Mouse (Mus musculus) yolk sac, embryonic 10.5 days (tissue): ENCODE results near the gene Rasa3.

ENCODE experiments used
- DNase-seq: peaks from one replicate; pipeline ENCODE4 v3.0.0-alpha.2; 2017; ENCODE audit warnings: low spot score

The Rasa3 gene

GRCm38 (mm10) chr8:13616831-13617505, 60.4 kb downstream of the Rasa3 start:
- DNase-seq: no peak

GRCm38 (mm10) chr8:13614924-13615391, 62.4 kb downstream of the Rasa3 start:
- DNase-seq: no peak

GRCm38 (mm10) chr8:13614136-13614535, 63.3 kb downstream of the Rasa3 start:
- no peak for DNase-seq

GRCm38 (mm10) chr8:13611702-13612101, 65.7 kb downstream of the Rasa3 start:
- DNase-seq: no peak

- no peak for DNase-seq
Observed at GRCm38 (mm10) chr8:13609971-13610370, 67.4 kb downstream of the Rasa3 start.

- DNase-seq: no peak
Observed at GRCm38 (mm10) chr8:13608946-13609345, 68.5 kb downstream of the Rasa3 start.

GRCm38 (mm10) chr8:13605920-13606480, 71.4 kb downstream of the Rasa3 start:
- no peak for DNase-seq

DNA sequence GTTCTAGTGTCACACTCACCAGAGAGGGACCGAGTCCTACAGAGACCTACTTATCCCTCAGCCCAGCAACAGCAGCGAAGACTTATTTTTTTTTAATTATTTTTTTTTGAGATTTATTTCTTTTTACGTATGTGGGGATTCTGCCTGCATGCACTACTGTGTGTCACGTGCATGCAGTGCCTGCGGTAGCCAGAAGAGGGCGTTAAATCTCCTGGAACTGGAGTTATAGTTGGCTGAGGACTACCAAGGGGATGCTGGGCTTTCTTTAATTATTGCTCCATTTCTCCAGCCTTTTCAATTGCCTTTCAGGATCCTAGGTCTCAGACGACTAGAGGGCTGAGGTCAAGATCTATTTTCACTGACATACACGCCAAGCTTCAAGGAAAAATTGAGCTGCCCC, 74.8 kb downstream of the Rasa3 start:
- DNase-seq: no peak

GRCm38 (mm10) chr8:13601166-13601565, 76.2 kb downstream of the Rasa3 start:
- DNase-seq: no peak

GRCm38 (mm10) chr8:13600716-13601115, 76.7 kb downstream of the Rasa3 start:
- DNase-seq: no peak

GRCm38 (mm10) chr8:13600204-13600603, 77.2 kb downstream of the Rasa3 start:
- no peak for DNase-seq

- DNase-seq: no peak
Observed at GRCm38 (mm10) chr8:13597777-13598176, 79.6 kb downstream of the Rasa3 start.

- no peak for DNase-seq
Observed at GRCm38 (mm10) chr8:13595861-13596260, 81.5 kb downstream of the Rasa3 start.

GRCm38 (mm10) chr8:13594884-13595323, 82.5 kb downstream of the Rasa3 start:
- DNase-seq: no peak

DNA sequence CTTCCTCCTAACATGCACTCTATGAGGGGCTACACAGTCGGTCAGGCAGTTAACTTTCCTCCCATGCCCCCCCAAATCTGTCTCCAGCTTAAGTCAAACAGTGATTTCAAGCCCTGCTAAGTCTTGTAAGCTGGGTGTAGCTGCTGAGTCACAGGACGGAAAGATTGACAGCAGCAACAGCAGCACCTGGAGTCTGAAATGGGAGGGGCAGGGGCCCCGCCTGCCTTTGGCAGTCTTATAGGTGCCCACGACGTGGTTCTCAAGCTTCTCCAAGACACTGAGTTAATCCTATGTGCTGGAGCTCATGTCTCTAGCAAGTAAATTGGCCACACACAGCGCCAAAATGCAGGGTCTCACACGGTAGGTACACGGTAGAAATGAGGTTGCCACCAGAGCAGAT, 84.1 kb downstream of the Rasa3 start:
- no peak for DNase-seq

GRCm38 (mm10) chr8:13591246-13591645, 86.2 kb downstream of the Rasa3 start:
- DNase-seq: no peak

DNA sequence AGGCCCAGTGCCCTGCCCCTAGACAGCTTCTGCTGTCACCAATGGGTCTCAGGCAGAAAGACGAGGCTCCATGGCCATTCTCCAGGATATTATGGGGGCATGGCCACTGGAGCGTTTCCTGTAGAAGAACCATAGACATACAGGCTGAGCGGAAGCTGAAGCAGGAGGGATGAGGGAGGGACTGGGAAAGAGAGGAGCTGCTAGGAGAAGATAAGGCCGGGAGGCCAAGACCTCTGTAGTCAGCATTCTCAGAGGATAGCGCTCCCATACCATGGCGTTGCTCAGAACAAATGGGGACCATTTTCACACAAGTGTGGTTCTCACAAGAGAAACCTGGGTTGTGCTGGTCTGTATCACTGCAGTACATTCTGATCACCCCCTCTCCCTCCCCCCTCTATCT, 88.3 kb downstream of the Rasa3 start:
- DNase-seq: no peak

- no peak for DNase-seq
Observed at GRCm38 (mm10) chr8:13584652-13585051, 92.8 kb downstream of the Rasa3 start.

GRCm38 (mm10) chr8:13577869-13578268, 99.5 kb downstream of the Rasa3 start:
- DNase-seq: no peak

DNA sequence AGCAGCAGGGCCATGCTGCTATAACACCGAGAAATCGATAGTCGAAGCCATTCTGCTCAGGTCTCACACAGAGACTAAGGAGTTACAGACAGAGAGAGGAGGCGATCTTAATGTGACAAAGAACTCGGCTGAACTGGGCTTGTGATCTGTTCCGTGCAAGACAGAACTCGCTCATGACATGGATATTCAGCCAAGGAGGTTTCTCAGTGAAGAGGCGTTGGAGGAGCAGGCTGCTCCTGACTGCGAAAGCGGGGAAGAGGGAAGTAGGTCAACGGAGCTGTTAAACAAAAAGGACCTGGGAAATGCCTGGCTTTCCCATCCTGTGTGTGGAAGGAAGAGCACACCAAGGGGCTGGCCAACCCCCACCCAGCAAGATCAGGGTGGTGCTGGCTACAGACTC, 105.4 kb downstream of the Rasa3 start:
- no peak for DNase-seq

DNA sequence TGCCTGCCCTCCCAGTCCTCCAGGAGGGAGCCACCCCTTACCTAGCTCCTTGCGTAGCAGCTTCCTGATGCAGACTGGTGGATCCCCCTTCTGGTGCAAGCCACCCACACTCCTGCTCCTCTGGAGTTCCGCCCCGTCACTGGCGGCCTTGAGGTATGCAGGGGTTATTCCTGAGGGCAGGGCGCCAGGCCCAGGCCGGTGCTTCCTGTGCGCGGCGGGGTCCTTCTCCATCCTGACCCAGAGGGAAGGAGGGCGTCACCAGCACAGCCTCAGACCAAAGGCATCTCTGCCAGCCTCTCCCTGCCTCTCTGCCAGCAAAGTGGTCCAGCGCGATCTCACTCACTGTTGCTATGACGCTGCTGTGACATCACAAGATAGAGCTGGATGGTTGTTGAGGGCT, 115.3 kb downstream of the Rasa3 start, which contains the start of gene 1700029H14Rik:
Gene 1700029H14Rik (minus strand): TSS at position 344 of the 400 bp plus-strand sequence.
- DNase-seq: peak; percentile 49

- no peak for DNase-seq
Observed at GRCm38 (mm10) chr8:13557526-13557925, 119.9 kb downstream of the Rasa3 start.

DNA sequence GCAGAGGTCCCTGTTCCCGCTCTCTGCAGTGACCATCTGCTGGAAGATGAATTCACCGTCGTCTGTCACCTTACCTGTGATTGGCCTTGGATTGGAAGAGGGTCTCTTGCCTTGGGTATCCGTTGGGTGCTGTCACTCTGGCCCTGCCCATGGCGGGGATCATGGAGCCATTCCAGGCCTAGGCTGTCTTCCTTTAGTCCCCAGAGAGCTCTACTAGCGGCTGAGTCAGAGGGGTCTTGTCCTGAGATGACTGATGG, 125.9 kb downstream of the Rasa3 start:
- DNase-seq: no peak
